Mouse (Mus musculus): ENCODE data around the gene Olfr484. TPM values are rescaled to one million over a fixed set of nuclear protein-coding genes. Genes with fewer than 3 reads are reported as not detected.

Gene Olfr484
- not detected for polyA plus RNA-seq (2014; fragmentation: Illumina TruSeq; extraction: RNeasy Lipid Tissue Mini Kit (QIAGEN cat#74804); ENCODE audit: low read depth, low replicate concordance)

GRCm38 (mm10) chr7:108127349-108127748, at the start of gene Olfr484:
Gene Olfr484 (minus strand): TSS chr7:108127449.

GRCm38 (mm10) chr7:108172642-108173041, 45.4 kb upstream of the Olfr484 start, which contains the start of gene Olfr486:
Gene Olfr486 (minus strand): TSS chr7:108172742.

GRCm38 (mm10) chr7:108159771-108160170, 32.5 kb upstream of the Olfr484 start, which contains the start of gene Olfr485:
Gene Olfr485 (minus strand): TSS chr7:108159871.

GRCm38 (mm10) chr7:108100549-108100948, 26.7 kb downstream of the Olfr484 start, which contains the start of gene Olfr483:
Gene Olfr483 (plus strand): TSS chr7:108100849.

GRCm38 (mm10) chr7:108097486-108097885, 29.8 kb downstream of the Olfr484 start, which contains the start of gene Olfr482:
Gene Olfr482 (minus strand): TSS chr7:108097586.

DNA sequence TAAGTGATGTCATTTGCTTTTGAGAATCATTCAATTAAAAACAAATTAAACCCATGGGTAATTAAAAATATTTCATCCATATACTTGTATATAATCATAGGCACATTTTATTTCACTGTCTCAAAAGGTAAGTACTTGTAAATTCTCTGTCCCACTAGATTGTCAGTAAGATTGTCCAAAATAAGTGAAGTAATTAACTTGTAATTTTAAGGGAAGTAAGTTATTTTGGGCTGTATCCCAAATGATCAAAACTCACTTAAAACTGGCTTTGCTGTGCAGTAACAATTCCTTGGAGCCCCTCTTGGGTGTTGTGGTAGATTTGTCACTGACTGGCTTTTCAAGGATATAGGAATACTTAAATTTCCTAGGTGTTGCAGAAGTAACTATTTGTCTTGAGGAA, 47.7 kb downstream of the Olfr484 start, which contains the start of gene Olfr481:
TSS of gene Olfr481 (plus strand) at position 301 of the 400 bp plus-strand sequence.

Other genes starting within 250 kb of the Olfr484 start
- gene Olfr472, start 229.5 kb downstream of the Olfr484 start, polyA plus RNA-seq (2014; fragmentation: Illumina TruSeq; extraction: RNeasy Lipid Tissue Mini Kit (QIAGEN cat#74804); ENCODE audit: low read depth, low replicate concordance), result not detected
- not detected for gene Olfr473, start 197.0 kb downstream of the Olfr484 start, polyA plus RNA-seq (2014; fragmentation: Illumina TruSeq; extraction: RNeasy Lipid Tissue Mini Kit (QIAGEN cat#74804); ENCODE audit: low read depth, low replicate concordance)
- gene Olfr474, start 172.8 kb downstream of the Olfr484 start, polyA plus RNA-seq (2014; fragmentation: Illumina TruSeq; extraction: RNeasy Lipid Tissue Mini Kit (QIAGEN cat#74804); ENCODE audit: low read depth, low replicate concordance), result not detected
- gene Olfr476, start 162.6 kb downstream of the Olfr484 start, polyA plus RNA-seq (2014; fragmentation: Illumina TruSeq; extraction: RNeasy Lipid Tissue Mini Kit (QIAGEN cat#74804); ENCODE audit: low read depth, low replicate concordance), result not detected
- gene Olfr477, start 140.8 kb downstream of the Olfr484 start, polyA plus RNA-seq (2014; fragmentation: Illumina TruSeq; extraction: RNeasy Lipid Tissue Mini Kit (QIAGEN cat#74804); ENCODE audit: low read depth, low replicate concordance), result not detected
- gene Olfr478, start 93.5 kb downstream of the Olfr484 start, polyA plus RNA-seq (2014; fragmentation: Illumina TruSeq; extraction: RNeasy Lipid Tissue Mini Kit (QIAGEN cat#74804); ENCODE audit: low read depth, low replicate concordance), result not detected
- not detected for gene Olfr479, start 76.8 kb downstream of the Olfr484 start, polyA plus RNA-seq (2014; fragmentation: Illumina TruSeq; extraction: RNeasy Lipid Tissue Mini Kit (QIAGEN cat#74804); ENCODE audit: low read depth, low replicate concordance)
- not detected for gene Olfr480, start 60.1 kb downstream of the Olfr484 start, polyA plus RNA-seq (2014; fragmentation: Illumina TruSeq; extraction: RNeasy Lipid Tissue Mini Kit (QIAGEN cat#74804); ENCODE audit: low read depth, low replicate concordance)
- not detected for gene Olfr481, start 47.6 kb downstream of the Olfr484 start, polyA plus RNA-seq (2014; fragmentation: Illumina TruSeq; extraction: RNeasy Lipid Tissue Mini Kit (QIAGEN cat#74804); ENCODE audit: low read depth, low replicate concordance)
- gene Olfr482, start 29.9 kb downstream of the Olfr484 start, polyA plus RNA-seq (2014; fragmentation: Illumina TruSeq; extraction: RNeasy Lipid Tissue Mini Kit (QIAGEN cat#74804); ENCODE audit: low read depth, low replicate concordance), result not detected
- gene Olfr483, start 26.6 kb downstream of the Olfr484 start, polyA plus RNA-seq (2014; fragmentation: Illumina TruSeq; extraction: RNeasy Lipid Tissue Mini Kit (QIAGEN cat#74804); ENCODE audit: low read depth, low replicate concordance), result not detected
- not detected for gene Olfr485, start 32.4 kb upstream of the Olfr484 start, polyA plus RNA-seq (2014; fragmentation: Illumina TruSeq; extraction: RNeasy Lipid Tissue Mini Kit (QIAGEN cat#74804); ENCODE audit: low read depth, low replicate concordance)
- not detected for gene Olfr486, start 45.3 kb upstream of the Olfr484 start, polyA plus RNA-seq (2014; fragmentation: Illumina TruSeq; extraction: RNeasy Lipid Tissue Mini Kit (QIAGEN cat#74804); ENCODE audit: low read depth, low replicate concordance)
- not detected for gene Olfr487, start 87.2 kb upstream of the Olfr484 start, polyA plus RNA-seq (2014; fragmentation: Illumina TruSeq; extraction: RNeasy Lipid Tissue Mini Kit (QIAGEN cat#74804); ENCODE audit: low read depth, low replicate concordance)
- gene Olfr488, start 130.9 kb upstream of the Olfr484 start, polyA plus RNA-seq (2014; fragmentation: Illumina TruSeq; extraction: RNeasy Lipid Tissue Mini Kit (QIAGEN cat#74804); ENCODE audit: low read depth, low replicate concordance), result not detected
- gene Olfr490, start 161.5 kb upstream of the Olfr484 start, polyA plus RNA-seq (2014; fragmentation: Illumina TruSeq; extraction: RNeasy Lipid Tissue Mini Kit (QIAGEN cat#74804); ENCODE audit: low read depth, low replicate concordance), result not detected
- not detected for gene Olfr491, start 186.0 kb upstream of the Olfr484 start, polyA plus RNA-seq (2014; fragmentation: Illumina TruSeq; extraction: RNeasy Lipid Tissue Mini Kit (QIAGEN cat#74804); ENCODE audit: low read depth, low replicate concordance)
- gene Olfr492, start 196.2 kb upstream of the Olfr484 start, polyA plus RNA-seq (2014; fragmentation: Illumina TruSeq; extraction: RNeasy Lipid Tissue Mini Kit (QIAGEN cat#74804); ENCODE audit: low read depth, low replicate concordance), result not detected
- not detected for gene Olfr493, start 219.5 kb upstream of the Olfr484 start, polyA plus RNA-seq (2014; fragmentation: Illumina TruSeq; extraction: RNeasy Lipid Tissue Mini Kit (QIAGEN cat#74804); ENCODE audit: low read depth, low replicate concordance)
- gene Olfr494, start 237.9 kb upstream of the Olfr484 start, polyA plus RNA-seq (2014; fragmentation: Illumina TruSeq; extraction: RNeasy Lipid Tissue Mini Kit (QIAGEN cat#74804); ENCODE audit: low read depth, low replicate concordance), result not detected

Measured in testis, adult 10 weeks (tissue).